ENCODE assay signal across 17 mouse cellular contexts in the genomic region with DNA sequence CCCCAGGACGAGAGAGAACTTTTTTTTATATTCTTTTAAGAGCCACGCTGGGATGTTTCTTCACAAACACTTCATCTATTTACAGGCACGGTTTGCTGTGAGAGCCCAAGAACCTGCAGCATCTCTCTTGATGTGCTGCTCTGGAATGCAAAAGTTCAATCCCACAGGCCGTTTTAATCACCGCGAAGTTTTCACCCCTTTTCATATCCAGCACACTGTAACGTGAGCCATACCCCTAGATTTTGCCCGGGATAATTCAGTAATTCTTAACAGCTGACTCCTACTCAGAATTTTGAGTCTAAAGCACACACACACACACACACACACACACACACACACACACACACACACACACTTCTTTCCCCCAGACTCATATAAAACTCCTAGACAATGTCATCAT.
A peak's percentile ranks its signal among the peaks of the same experiment; 100 is the strongest.
DNase-seq lines count a peak whose midpoint lies in the region; ATAC-seq lines count a peak whose summit lies in the region.
"Had no signal": no experiment of that assay in that cellular context is flagged by ENCODE, and none has a peak within 500 bp of the region (broad histone marks: within the 10 kb centered on the region; RNA-seq: fewer than 3 reads in every experiment).

No protein-coding gene starts in this region.

- no peak for ATAC-seq in hindbrain, embryonic 12.5 days (ENCODE audit: low FRiP score)
- ATAC-seq in hindbrain, embryonic 13.5 days (ENCODE audit: low FRiP score), result no peak
- peak; percentile 53; the same call in 1 of the 2 replicates for ATAC-seq in embryonic facial prominence, embryonic 14.5 days (ENCODE audit: low read depth)
- no peak for ATAC-seq in limb, embryonic 12.5 days (ENCODE audit: insufficient number of reproducible peaks, insufficient read depth, low FRiP score, low TSS enrichment, low read depth)
- no peak for ATAC-seq in monocyte, adult 5-6 weeks (replicated peaks; ENCODE audit: insufficient number of reproducible peaks, low FRiP score, low TSS enrichment, poor library complexity, severe bottlenecking)

- H3K4me2 ChIP-seq in hindbrain, embryonic 12.5 days (replicated peaks), result peak overlapping the region; percentile 8; the same call in 1 of the 2 replicates
- no peak overlapping the region for H3K4me2 ChIP-seq in hindbrain, embryonic 13.5 days
- peak overlapping the region; percentile 46 for H3K4me2 ChIP-seq in embryonic facial prominence, embryonic 14.5 days (ENCODE audit: low read depth, low read length)
- H3K4me2 ChIP-seq in limb, embryonic 12.5 days, result peak overlapping the region; percentile 40
- H3K4me2 ChIP-seq: liver, embryonic 15.5 days had no signal

- no peak overlapping the region for H3K9ac ChIP-seq in hindbrain, embryonic 12.5 days
- H3K9ac ChIP-seq in hindbrain, embryonic 13.5 days, result no peak overlapping the region
- 0 out of 2 replicates have a peak overlapping the region, but pooled peaks have one; percentile 35 for H3K9ac ChIP-seq in embryonic facial prominence, embryonic 14.5 days (ENCODE audit: low read depth, low read length)
- no peak overlapping the region for H3K9ac ChIP-seq in limb, embryonic 12.5 days (replicated peaks)
- H3K9ac ChIP-seq: liver, embryonic 15.5 days had no signal

- 46% methylated on average over 8 of the region's 8 CpGs for WGBS in hindbrain, embryonic 12.5 days
- WGBS in hindbrain, embryonic 13.5 days, result 44% methylated on average over 8 of the region's 8 CpGs
- 6% methylated on average over 8 of the region's 8 CpGs for WGBS in embryonic facial prominence, embryonic 14.5 days
- 14% methylated on average over 8 of the region's 8 CpGs for WGBS in limb, embryonic 12.5 days

- 0 out of 2 replicates have a peak overlapping the region, but pooled peaks have one; percentile 52 for H3K27ac ChIP-seq in hindbrain, embryonic 12.5 days
- no peak overlapping the region for H3K27ac ChIP-seq in hindbrain, embryonic 13.5 days
- H3K27ac ChIP-seq in embryonic facial prominence, embryonic 14.5 days (replicated peaks; ENCODE audit: low read depth, low read length), result no peak overlapping the region
- H3K27ac ChIP-seq in limb, embryonic 12.5 days, result no peak overlapping the region
- H3K27ac ChIP-seq: liver, embryonic 15.5 days had no signal

- no peaks in the 10 kb centered on the region for H3K27me3 ChIP-seq in hindbrain, embryonic 12.5 days
- no peaks in the 10 kb centered on the region for H3K27me3 ChIP-seq in hindbrain, embryonic 13.5 days
- no peaks in the 10 kb centered on the region for H3K27me3 ChIP-seq in embryonic facial prominence, embryonic 14.5 days (replicated peaks; ENCODE audit: control insufficient read depth, insufficient read depth, low read length)
- H3K27me3 ChIP-seq in limb, embryonic 12.5 days, result peaks cover 30% of the 10 kb centered on the region
- H3K27me3 ChIP-seq: liver, embryonic 15.5 days; megakaryocyte, embryonic 14.5 days had no signal

- no peaks in the 10 kb centered on the region for H3K9me3 ChIP-seq in hindbrain, embryonic 12.5 days (replicated peaks)
- no peaks in the 10 kb centered on the region for H3K9me3 ChIP-seq in hindbrain, embryonic 13.5 days
- no peaks in the 10 kb centered on the region for H3K9me3 ChIP-seq in embryonic facial prominence, embryonic 14.5 days (ENCODE audit: control insufficient read depth, low read length)
- no peaks in the 10 kb centered on the region for H3K9me3 ChIP-seq in limb, embryonic 12.5 days
- H3K9me3 ChIP-seq: liver, embryonic 15.5 days; megakaryocyte, embryonic 14.5 days had no signal

- DNase-seq in embryo, embryonic 10.5 days (ENCODE audit: low spot score), result peak; percentile 54
- peak; percentile 60 for DNase-seq in embryonic facial prominence, embryonic 14.5 days (ENCODE audit: low spot score)
- DNase-seq in left cerebral cortex, postnatal 14 days (ENCODE audit: low spot score in 2 of 2), result no peak
- DNase-seq in thymus, postnatal 36 days, result no peak
- DNase-seq: adrenal gland, postnatal 25 days; cerebellum, adult 9-11 months; heart, adult 18-20 months; heart, postnatal 36 days; kidney, postnatal 10 days; layer of hippocampus, adult 9-11 months had no signal

- no peaks in the 10 kb centered on the region for H3K36me3 ChIP-seq in hindbrain, embryonic 12.5 days
- H3K36me3 ChIP-seq in hindbrain, embryonic 13.5 days, result no peaks in the 10 kb centered on the region
- H3K36me3 ChIP-seq in embryonic facial prominence, embryonic 14.5 days (ENCODE audit: control insufficient read depth, insufficient read depth, low read length), result no peaks in the 10 kb centered on the region
- H3K36me3 ChIP-seq in limb, embryonic 12.5 days, result no peaks in the 10 kb centered on the region
- H3K36me3 ChIP-seq: liver, embryonic 15.5 days had no signal

- peaks cover 13% of the 10 kb centered on the region for H3K4me1 ChIP-seq in hindbrain, embryonic 12.5 days
- H3K4me1 ChIP-seq in hindbrain, embryonic 13.5 days (replicated peaks), result peaks cover 14% of the 10 kb centered on the region
- peaks cover 11% of the 10 kb centered on the region for H3K4me1 ChIP-seq in embryonic facial prominence, embryonic 14.5 days (ENCODE audit: control insufficient read depth, insufficient read depth, low read length)
- peaks cover 12% of the 10 kb centered on the region for H3K4me1 ChIP-seq in limb, embryonic 12.5 days (replicated peaks)
- H3K4me1 ChIP-seq: liver, embryonic 15.5 days; megakaryocyte, embryonic 14.5 days had no signal

- no peak overlapping the region for H3K4me3 ChIP-seq in hindbrain, embryonic 12.5 days
- no peak overlapping the region for H3K4me3 ChIP-seq in hindbrain, embryonic 13.5 days
- H3K4me3 ChIP-seq in embryonic facial prominence, embryonic 14.5 days (ENCODE audit: low read depth, low read length), result peak overlapping the region; percentile 28
- peak overlapping the region; percentile 13; the same call in 1 of the 2 replicates for H3K4me3 ChIP-seq in limb, embryonic 12.5 days (replicated peaks)
- H3K4me3 ChIP-seq: liver, embryonic 15.5 days; megakaryocyte, embryonic 14.5 days; myocyte had no signal

- intact Hi-C loops in left cerebral cortex, postnatal 14 days (cut with DNase I), result no loop called here

Comparison
In these comparisons a context has a peak if more than half of its experiments do, and no peak if none do; other contexts are left out.
1. H3K4me3 ChIP-seq: peak in embryonic facial prominence, embryonic 14.5 days (single experiment) and limb, embryonic 12.5 days (single experiment); none in hindbrain, embryonic 12.5 days (single experiment) and hindbrain, embryonic 13.5 days (single experiment).
2. DNase-seq: peak in embryo, embryonic 10.5 days (single experiment) and embryonic facial prominence, embryonic 14.5 days (single experiment); none in left cerebral cortex, postnatal 14 days (0 of 2) and thymus, postnatal 36 days (0 of 2).